Mouse (Mus musculus) layer of hippocampus, adult 6 months (tissue): Measurements from ENCODE around the gene Fpgs. TPM values are rescaled to one million over a fixed set of nuclear protein-coding genes. Genes with fewer than 3 reads are reported as not detected.

Experiments
- long read RNA-seq, 2 experiments: library from polyadenylated mRNA; unstranded; transcript quantifications; one replicate each; pipeline ENCODE4 v2.0.0; 2019 to 2020
- microRNA-seq: library from miRNA; unstranded; fragments of <30 nt; microRNA quantifications from one replicate; pipeline ENCODE4 v1.2.0, GENCODE M21; 2020
- polyA plus RNA-seq: library from polyadenylated mRNA; unstranded; fragments of <200 nt; fragmentation: Nextera tagmentation; gene quantifications from 2 replicates; pipeline ENCODE4 v1.2.3, GENCODE M21; 2021

Gene Fpgs
- 6.2 and 6.9 TPM in 2 replicates for polyA plus RNA-seq
- long read RNA-seq, experiment 1, transcript Fpgs-201 (15 exons, 2,273 nt) = major isoform, 11 of 14 reads
- long read RNA-seq, experiment 1, partial matches to known transcripts = 1 of 14 reads
- long read RNA-seq, experiment 1, other reads (novel, unspliced or antisense) = 2 of 14 reads
- long read RNA-seq, experiment 2, transcript Fpgs-201 (15 exons, 2,273 nt) = major isoform, 41 of 52 reads
- long read RNA-seq, experiment 2, partial matches to known transcripts = 2 of 52 reads
- long read RNA-seq, experiment 2, other reads (novel, unspliced or antisense) = 9 of 52 reads

GRCm38 (mm10) chr2:32704021-32704421 is at the start of gene Fpgs:
TSS of gene Fpgs (minus strand) at chr2:32704145.

GRCm38 (mm10) chr2:32740916-32741272 is 36.9 kb upstream of the Fpgs start, which contains the start of gene 6330409D20Rik:
TSS of gene 6330409D20Rik (minus strand) at chr2:32741016.

GRCm38 (mm10) chr2:32720681-32721229 is 16.8 kb upstream of the Fpgs start, which contains the start of gene Sh2d3c:
TSS of gene Sh2d3c (plus strand) at chr2:32721055.

GRCm38 (mm10) chr2:32712934-32713817 is 9.2 kb upstream of the Fpgs start, which contains the start of gene Cdk9:
TSS of gene Cdk9 (minus strand) at chr2:32713076.

GRCm38 (mm10) chr2:32646379-32647056 is 57.4 kb downstream of the Fpgs start, which contains the start of gene Eng:
TSS of gene Eng (plus strand) at chr2:32646595.

Small RNA genes lying within 50 kb of the gene (microRNA-seq; reads per million reads assigned to microRNA genes)
- not detected for gene Gm47291
- not detected for gene Mir1954
- gene Mir2861 = not detected
- gene Mir3960 = not detected
- gene Mir8093 = not detected

Other genes with a start within 250 kb of the Fpgs start
- gene Fam102a, start 168.8 kb downstream of the Fpgs start, polyA plus RNA-seq = 24.3 and 34.4 TPM in 2 replicates
- 150 and 152 TPM in 2 replicates for gene Dpm2, start 133.3 kb downstream of the Fpgs start, polyA plus RNA-seq
- gene Pip5kl1, start 129.3 kb downstream of the Fpgs start, polyA plus RNA-seq = 0.95 and 1.2 TPM in 2 replicates
- gene 9430097D07Rik, start 128.5 kb downstream of the Fpgs start, polyA plus RNA-seq = 0.25 and 0.26 TPM in 2 replicates
- gene St6galnac4, start 117.0 kb downstream of the Fpgs start, polyA plus RNA-seq = 36.2 and 41.8 TPM in 2 replicates
- gene St6galnac6, start 104.4 kb downstream of the Fpgs start, polyA plus RNA-seq = 10.3 and 11.1 TPM in 2 replicates
- gene Ak1, start 82.4 kb downstream of the Fpgs start, polyA plus RNA-seq = 96.4 and 102 TPM in 2 replicates
- gene Eng, start 57.5 kb downstream of the Fpgs start, polyA plus RNA-seq = 14.0 and 18.7 TPM in 2 replicates
- 12.5 and 15.1 TPM in 2 replicates for gene Cdk9, start 8.9 kb upstream of the Fpgs start, polyA plus RNA-seq
- 21.5 and 27.3 TPM in 2 replicates for gene Sh2d3c, start 16.9 kb upstream of the Fpgs start, polyA plus RNA-seq
- gene 6330409D20Rik, start 36.9 kb upstream of the Fpgs start, polyA plus RNA-seq = 0.41 and 0.60 TPM in 2 replicates
- 49.3 and 49.8 TPM in 2 replicates for gene Tor2a, start 53.1 kb upstream of the Fpgs start, polyA plus RNA-seq
- 0.33 and 0.49 TPM in 2 replicates for gene Ttc16, start 71.5 kb upstream of the Fpgs start, polyA plus RNA-seq
- gene Ptrh1, start 71.6 kb upstream of the Fpgs start, polyA plus RNA-seq = 7.0 and 7.9 TPM in 2 replicates
- 0.60 and 1.1 TPM in 2 replicates for gene Cfap157, start 80.3 kb upstream of the Fpgs start, polyA plus RNA-seq
- 256 and 296 TPM in 2 replicates for gene Stxbp1, start 143.1 kb upstream of the Fpgs start, polyA plus RNA-seq
- 3.9 and 5.1 TPM in 2 replicates for gene Fam129b, start 172.0 kb upstream of the Fpgs start, polyA plus RNA-seq